Mouse (Mus musculus) layer of hippocampus, adult 2 months (tissue): ENCODE results near the gene Fsip1. TPM values are rescaled to one million over a fixed set of nuclear protein-coding genes. Genes with fewer than 3 reads are reported as not detected.

ENCODE experiments used
- DNase-seq, 2 experiments: peaks; one replicate each; pipeline ENCODE4 v3.0.0; 2022; ENCODE audit warnings: low spot score in 2 of 2
- H3K27ac ChIP-seq: fragments of 200-600 bp; 2 replicates; pipeline ENCODE4 v1.8.1; 2022
- H3K4me3 ChIP-seq: fragments of 200-600 bp; 2 replicates; pipeline ENCODE4 v1.8.1; 2022; ENCODE audit warnings: mild to moderate bottlenecking
- CTCF ChIP-seq: fragments of 200-600 bp; conservative IDR thresholded peaks from 2 replicates; pipeline ENCODE4 v1.8.1; 2022; ENCODE audit warnings: antibody characterized with exemption, mild to moderate bottlenecking, moderate library complexity
- total RNA-seq, 2 experiments: library from RNA; stranded (reverse); gene quantifications; 2 replicates each; pipeline ENCODE4 v1.2.3; 2021

Gene Fsip1
- total RNA-seq, 2 experiments from 2014 or later = 0.98 to 1.0 TPM

GRCm38 (mm10) chr2:118199867-118200266 lies 56.9 kb downstream of the Fsip1 start:
- TF ChIP-seq CTCF = peak; percentile 100
- Histone ChIP-seq H3K27ac (no peak overlapping the region), H3K4me3 (no peak overlapping the region)
- peak; percentile 82 to 90 for DNase-seq

- Histone ChIP-seq H3K27ac (no peak overlapping the region), H3K4me3 (no peak overlapping the region)
- no peak for DNase-seq
- peak; percentile 49 for TF ChIP-seq CTCF
Measured at GRCm38 (mm10) chr2:118196966-118197365, 59.8 kb downstream of the Fsip1 start.

- no peak for TF ChIP-seq CTCF
- no peak for DNase-seq
- H3K27ac ChIP-seq = no peak overlapping the region
Measured at GRCm38 (mm10) chr2:118182136-118182535, 74.6 kb downstream of the Fsip1 start.

GRCm38 (mm10) chr2:118179873-118180585 lies 76.7 kb downstream of the Fsip1 start:
- Histone ChIP-seq H3K27ac (no peak overlapping the region), H3K4me3 (no peak overlapping the region)
- no peak for DNase-seq
- TF ChIP-seq CTCF = no peak

More at GRCm38 (mm10) chr2:118182136-118182535, 74.6 kb downstream of the Fsip1 start:
- H3K4me3 ChIP-seq = no peak overlapping the region

GRCm38 (mm10) chr2:118179472-118179871 lies 77.3 kb downstream of the Fsip1 start:
- DNase-seq = no peak
- Histone ChIP-seq H3K27ac (no peak overlapping the region), H3K4me3 (no peak overlapping the region)
- no peak for TF ChIP-seq CTCF

GRCm38 (mm10) chr2:118174558-118175383 lies 82.0 kb downstream of the Fsip1 start:
- H3K27ac ChIP-seq = no peak overlapping the region
- no peak for DNase-seq
- TF ChIP-seq CTCF = no peak
- H3K4me3 ChIP-seq = no peak overlapping the region

- H3K27ac ChIP-seq = no peak overlapping the region
- no peak for DNase-seq
- H3K4me3 ChIP-seq = no peak overlapping the region
- TF ChIP-seq CTCF = no peak
Measured at GRCm38 (mm10) chr2:118168225-118168624, 88.5 kb downstream of the Fsip1 start.

- no peak for TF ChIP-seq CTCF
- DNase-seq = no peak
- Histone ChIP-seq H3K4me3 (no peak overlapping the region), H3K27ac (no peak overlapping the region)
Measured at GRCm38 (mm10) chr2:118167731-118168130, 89.0 kb downstream of the Fsip1 start.

- no peak for TF ChIP-seq CTCF
- no peak for DNase-seq
- no peak overlapping the region for H3K27ac ChIP-seq
- H3K4me3 ChIP-seq = no peak overlapping the region
Measured at GRCm38 (mm10) chr2:118165691-118166090, 91.1 kb downstream of the Fsip1 start.

GRCm38 (mm10) chr2:118164137-118164536 lies 92.6 kb downstream of the Fsip1 start:
- TF ChIP-seq CTCF = no peak
- no peak overlapping the region for H3K4me3 ChIP-seq
- no peak overlapping the region for H3K27ac ChIP-seq
- DNase-seq = no peak

- Histone ChIP-seq H3K27ac (no peak overlapping the region), H3K4me3 (no peak overlapping the region)
- no peak for TF ChIP-seq CTCF
- DNase-seq = no peak
Measured at GRCm38 (mm10) chr2:118162486-118162885, 94.3 kb downstream of the Fsip1 start.

- no peak for TF ChIP-seq CTCF
- DNase-seq = no peak
- Histone ChIP-seq H3K4me3 (no peak overlapping the region), H3K27ac (no peak overlapping the region)
Measured at GRCm38 (mm10) chr2:118160991-118161390, 95.8 kb downstream of the Fsip1 start.

GRCm38 (mm10) chr2:118160547-118160946 lies 96.2 kb downstream of the Fsip1 start:
- no peak for DNase-seq
- no peak for TF ChIP-seq CTCF
- H3K27ac ChIP-seq = no peak overlapping the region
- no peak overlapping the region for H3K4me3 ChIP-seq
